Mouse (Mus musculus): ENCODE data around the gene Amdhd2. TPM values are rescaled to one million over a fixed set of nuclear protein-coding genes. Genes with fewer than 3 reads are reported as not detected.
A peak's percentile ranks its signal among the peaks of the same experiment; 100 is the strongest.

The Amdhd2 gene
- polyA plus RNA-seq, 1 experiment from 2014 or later = 36.2 TPM

DNA sequence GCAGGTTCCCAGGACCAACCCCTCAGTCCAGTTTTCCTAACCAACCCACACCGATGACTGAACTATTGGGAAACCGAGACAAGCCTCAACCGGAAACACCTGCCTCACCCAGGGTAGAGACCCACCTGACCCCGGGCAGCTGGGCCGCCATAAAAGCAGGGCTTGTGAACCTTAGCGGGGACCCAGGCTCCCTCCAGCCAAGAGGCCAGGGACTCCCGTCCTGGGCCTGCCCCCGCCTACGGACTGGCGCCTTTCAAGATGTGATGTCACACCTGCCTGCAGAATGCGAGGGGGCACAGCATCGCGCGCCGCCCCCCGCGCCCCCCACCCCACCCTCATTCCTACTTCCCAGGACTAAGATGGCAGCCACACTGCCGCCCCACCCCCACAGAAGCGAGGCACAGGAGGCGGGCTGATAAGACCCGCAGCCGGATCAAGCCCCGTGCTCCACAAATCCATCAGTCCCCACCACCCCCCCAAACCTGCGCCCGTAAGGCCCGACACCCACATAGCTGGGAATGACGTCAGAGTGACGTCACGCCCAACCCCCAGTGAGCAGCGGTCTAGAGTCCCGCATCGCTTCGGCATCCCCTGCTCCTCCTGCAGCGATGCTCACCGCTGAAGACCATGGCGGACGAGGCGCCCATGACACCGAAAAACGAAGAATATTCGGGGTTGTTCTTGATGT is 5.2 kb upstream of the Amdhd2 start:
- Histone ChIP-seq H3K4me3 (ENCODE audit: low read depth, low read length) (peak overlapping the region; percentile 94), H3K27me3 (ENCODE audit: control insufficient read depth, insufficient read depth, low read length) (no peaks in the 10 kb centered on the region), H3K27ac (ENCODE audit: low read depth, low read length) (peak overlapping the region; percentile 92), H3K9me3 (ENCODE audit: control insufficient read depth, low read length) (no peaks in the 10 kb centered on the region), H3K4me1 (ENCODE audit: control insufficient read depth, insufficient read depth, low read length) (peaks cover 8% of the 10 kb centered on the region), H3K36me3 (ENCODE audit: control insufficient read depth, insufficient read depth, low read length) (no peaks in the 10 kb centered on the region; the same call in none of the 2 replicates), H3K4me2 (ENCODE audit: low read depth) (peak overlapping the region; percentile 84), H3K9ac (ENCODE audit: low read length) (peak overlapping the region; percentile 61)
- under 1% methylated on average over 39 of the region's 41 CpGs for WGBS
- DNase-seq (ENCODE audit: low spot score) = peak; percentile 76
- ATAC-seq (ENCODE audit: insufficient read depth, low FRiP score, low TSS enrichment) = peak; percentile 63

DNA sequence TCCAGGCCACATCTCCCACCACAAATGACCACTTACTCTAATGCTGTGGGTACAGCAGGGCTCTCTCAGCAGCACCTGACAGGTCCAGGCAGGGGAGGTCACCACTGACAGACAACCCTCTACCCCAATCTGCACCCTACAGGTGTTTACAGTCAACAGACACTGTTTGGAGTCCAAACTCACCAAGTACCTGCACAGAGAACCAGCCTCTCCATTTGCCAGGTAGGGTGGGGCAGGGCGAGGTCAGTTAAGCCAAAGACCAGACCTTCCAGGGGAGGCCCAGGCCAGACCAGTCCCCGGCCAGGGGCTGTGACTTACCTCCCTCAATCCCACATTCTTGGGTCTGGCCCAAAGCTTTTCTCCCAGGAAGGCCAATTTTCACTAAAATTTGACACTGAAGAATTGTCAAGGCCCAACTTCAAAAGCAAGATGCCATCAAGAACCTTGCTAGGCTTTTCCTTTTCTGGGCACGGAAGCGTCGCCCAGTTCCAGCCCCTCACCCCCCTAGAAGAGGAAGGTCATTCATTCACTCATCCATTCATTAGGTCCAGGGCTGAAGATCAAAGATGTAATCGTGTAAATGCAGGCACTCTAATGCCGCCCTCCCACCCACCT is 4.4 kb upstream of the Amdhd2 start:
- H3K4me3 ChIP-seq (ENCODE audit: low read depth, low read length) = peak overlapping the region; percentile 94
- ATAC-seq (ENCODE audit: insufficient read depth, low FRiP score, low TSS enrichment) (no peak), DNase-seq (ENCODE audit: low spot score) (no peak)
- H3K36me3 ChIP-seq (ENCODE audit: control insufficient read depth, insufficient read depth, low read length) = no peaks in the 10 kb centered on the region; the same call in none of the 2 replicates
- no peaks in the 10 kb centered on the region for H3K27me3 ChIP-seq (ENCODE audit: control insufficient read depth, insufficient read depth, low read length)
- H3K4me2 ChIP-seq (ENCODE audit: low read depth) = peak overlapping the region; percentile 84
- 64% methylated on average over 7 of the region's 7 CpGs for whole genome bisulfite sequencing
- H3K9me3 ChIP-seq (ENCODE audit: control insufficient read depth, low read length) = no peaks in the 10 kb centered on the region
- peaks cover 9% of the 10 kb centered on the region for H3K4me1 ChIP-seq (ENCODE audit: control insufficient read depth, insufficient read depth, low read length)
- H3K9ac ChIP-seq (ENCODE audit: low read length) = peak overlapping the region; percentile 61
- H3K27ac ChIP-seq (ENCODE audit: low read depth, low read length) = no peak overlapping the region; the same call in 1 of the 2 replicates

GRCm38 (mm10) chr17:24167120-24167519 is 3.6 kb upstream of the Amdhd2 start:
- no peak for ATAC-seq (ENCODE audit: insufficient read depth, low FRiP score, low TSS enrichment)
- 94% methylated on average over 6 of the region's 6 CpGs for WGBS
- Histone ChIP-seq H3K4me2 (ENCODE audit: low read depth) (no peak overlapping the region), H3K27ac (ENCODE audit: low read depth, low read length) (no peak overlapping the region), H3K9me3 (ENCODE audit: control insufficient read depth, low read length) (no peaks in the 10 kb centered on the region), H3K9ac (ENCODE audit: low read length) (no peak overlapping the region), H3K4me3 (ENCODE audit: low read depth, low read length) (no peak overlapping the region), H3K36me3 (ENCODE audit: control insufficient read depth, insufficient read depth, low read length) (no peaks in the 10 kb centered on the region; the same call in none of the 2 replicates), H3K4me1 (ENCODE audit: control insufficient read depth, insufficient read depth, low read length) (peaks cover 13% of the 10 kb centered on the region), H3K27me3 (ENCODE audit: control insufficient read depth, insufficient read depth, low read length) (no peaks in the 10 kb centered on the region)
- no peak for DNase-seq (ENCODE audit: low spot score)

- H3K4me1 ChIP-seq (ENCODE audit: control insufficient read depth, insufficient read depth, low read length) = peaks cover 13% of the 10 kb centered on the region
- no peak overlapping the region for H3K4me2 ChIP-seq (ENCODE audit: low read depth)
- DNase-seq (ENCODE audit: low spot score) = no peak
- no peak overlapping the region for H3K4me3 ChIP-seq (ENCODE audit: low read depth, low read length)
- no peaks in the 10 kb centered on the region for H3K27me3 ChIP-seq (ENCODE audit: control insufficient read depth, insufficient read depth, low read length)
- H3K9ac ChIP-seq (ENCODE audit: low read length) = no peak overlapping the region
- 83% methylated on average over 9 of the region's 11 CpGs for WGBS
- H3K36me3 ChIP-seq (ENCODE audit: control insufficient read depth, insufficient read depth, low read length) = no peaks in the 10 kb centered on the region; the same call in none of the 2 replicates
- no peak for ATAC-seq (ENCODE audit: insufficient read depth, low FRiP score, low TSS enrichment)
- H3K27ac ChIP-seq (ENCODE audit: low read depth, low read length) = no peak overlapping the region
- no peaks in the 10 kb centered on the region for H3K9me3 ChIP-seq (ENCODE audit: control insufficient read depth, low read length)
These were observed 1.1 kb upstream of the Amdhd2 start for GRCm38 (mm10) chr17:24164566-24165259.

GRCm38 (mm10) chr17:24162584-24163175 is 886 bp downstream of the Amdhd2 start:
- Histone ChIP-seq H3K9me3 (ENCODE audit: control insufficient read depth, low read length) (no peaks in the 10 kb centered on the region), H3K27me3 (ENCODE audit: control insufficient read depth, insufficient read depth, low read length) (no peaks in the 10 kb centered on the region), H3K27ac (ENCODE audit: low read depth, low read length) (no peak overlapping the region), H3K4me1 (ENCODE audit: control insufficient read depth, insufficient read depth, low read length) (peaks cover 6% of the 10 kb centered on the region), H3K36me3 (ENCODE audit: control insufficient read depth, insufficient read depth, low read length) (no peaks in the 10 kb centered on the region; the same call in none of the 2 replicates), H3K9ac (ENCODE audit: low read length) (peak overlapping the region; percentile 64), H3K4me2 (ENCODE audit: low read depth) (peak overlapping the region; percentile 72), H3K4me3 (ENCODE audit: low read depth, low read length) (peak overlapping the region; percentile 55)
- WGBS = 33% methylated on average over 17 of the region's 17 CpGs
- ATAC-seq (ENCODE audit: insufficient read depth, low FRiP score, low TSS enrichment) (0 out of 2 replicates have a peak, but pooled peaks have one; percentile 5), DNase-seq (ENCODE audit: low spot score) (no peak)

DNA sequence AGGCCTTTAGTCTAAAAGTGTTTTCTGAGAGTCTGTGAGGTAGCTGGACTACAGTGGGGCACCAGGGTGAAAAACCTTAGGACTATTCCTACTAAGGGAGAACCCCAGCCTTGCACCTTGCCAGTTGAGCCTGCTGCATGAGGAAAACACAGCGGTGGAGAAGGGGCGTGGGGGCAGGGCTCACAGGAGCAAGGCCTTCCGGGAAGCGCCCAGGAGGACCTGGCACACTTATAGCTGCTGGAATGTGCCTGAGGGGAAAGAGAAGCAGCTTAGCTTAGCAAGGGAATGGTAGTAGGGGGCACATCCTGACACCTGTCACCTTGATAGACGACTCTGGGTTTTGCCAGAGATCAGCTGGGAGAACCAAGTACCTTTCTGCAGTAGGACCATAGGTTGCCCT is 2.1 kb downstream of the Amdhd2 start:
- Histone ChIP-seq H3K9me3 (ENCODE audit: control insufficient read depth, low read length) (no peaks in the 10 kb centered on the region), H3K4me1 (ENCODE audit: control insufficient read depth, insufficient read depth, low read length) (peaks cover 5% of the 10 kb centered on the region; the same call in 1 of the 2 replicates), H3K27ac (ENCODE audit: low read depth, low read length) (no peak overlapping the region), H3K36me3 (ENCODE audit: control insufficient read depth, insufficient read depth, low read length) (no peaks in the 10 kb centered on the region; the same call in 1 of the 2 replicates), H3K4me2 (ENCODE audit: low read depth) (no peak overlapping the region), H3K4me3 (ENCODE audit: low read depth, low read length) (no peak overlapping the region), H3K27me3 (ENCODE audit: control insufficient read depth, insufficient read depth, low read length) (no peaks in the 10 kb centered on the region), H3K9ac (ENCODE audit: low read length) (no peak overlapping the region)
- DNase-seq (ENCODE audit: low spot score) = no peak
- WGBS = 85% methylated on average over 5 of the region's 5 CpGs
- ATAC-seq (ENCODE audit: insufficient read depth, low FRiP score, low TSS enrichment) = no peak

DNA sequence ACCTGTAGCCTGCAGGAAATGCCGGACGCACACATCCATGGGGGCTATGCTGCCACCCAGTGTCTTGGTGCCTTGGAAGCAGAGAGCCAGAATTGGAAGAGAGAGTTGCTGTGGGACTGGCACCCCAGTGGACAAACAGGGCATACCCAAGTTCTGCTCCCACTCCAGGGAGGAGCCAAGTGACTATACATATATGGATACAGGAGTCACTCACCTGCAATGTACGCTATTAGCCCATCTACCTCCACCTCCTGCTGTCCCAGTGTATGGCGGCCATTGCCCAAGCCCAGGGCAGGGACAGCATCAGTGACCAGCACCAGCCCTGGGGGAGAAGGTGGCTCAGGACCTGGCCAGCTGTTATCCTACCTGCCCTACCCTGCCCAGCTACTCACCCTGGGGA is 6.0 kb downstream of the Amdhd2 start:
- Histone ChIP-seq H3K9ac (ENCODE audit: low read length) (no peak overlapping the region), H3K27ac (ENCODE audit: low read depth, low read length) (no peak overlapping the region), H3K9me3 (ENCODE audit: control insufficient read depth, low read length) (no peaks in the 10 kb centered on the region), H3K27me3 (ENCODE audit: control insufficient read depth, insufficient read depth, low read length) (no peaks in the 10 kb centered on the region), H3K4me1 (ENCODE audit: control insufficient read depth, insufficient read depth, low read length) (peaks cover 1% of the 10 kb centered on the region; the same call in 1 of the 2 replicates), H3K4me2 (ENCODE audit: low read depth) (no peak overlapping the region), H3K36me3 (ENCODE audit: control insufficient read depth, insufficient read depth, low read length) (no peaks in the 10 kb centered on the region), H3K4me3 (ENCODE audit: low read depth, low read length) (no peak overlapping the region)
- ATAC-seq (ENCODE audit: insufficient read depth, low FRiP score, low TSS enrichment) = no peak
- no peak for DNase-seq (ENCODE audit: low spot score)
- 88% methylated on average over 4 of the region's 4 CpGs for WGBS

- Histone ChIP-seq H3K4me1 (ENCODE audit: control insufficient read depth, insufficient read depth, low read length) (no peaks in the 10 kb centered on the region), H3K36me3 (ENCODE audit: control insufficient read depth, insufficient read depth, low read length) (no peaks in the 10 kb centered on the region), H3K9ac (ENCODE audit: low read length) (no peak overlapping the region), H3K27ac (ENCODE audit: low read depth, low read length) (no peak overlapping the region), H3K9me3 (ENCODE audit: control insufficient read depth, low read length) (no peaks in the 10 kb centered on the region), H3K27me3 (ENCODE audit: control insufficient read depth, insufficient read depth, low read length) (no peaks in the 10 kb centered on the region), H3K4me3 (ENCODE audit: low read depth, low read length) (no peak overlapping the region), H3K4me2 (ENCODE audit: low read depth) (no peak overlapping the region)
- DNase-seq (ENCODE audit: low spot score) (no peak), ATAC-seq (ENCODE audit: insufficient read depth, low FRiP score, low TSS enrichment) (no peak)
- 89% methylated on average over 6 of the region's 6 CpGs for WGBS
These were observed 6.4 kb downstream of the Amdhd2 start for GRCm38 (mm10) chr17:24157121-24157520.
